Mouse (Mus musculus) olfactory bulb, adult 2 months (tissue): Measurements from ENCODE around the gene Sgms1. TPM values are rescaled to one million over a fixed set of nuclear protein-coding genes. Genes with fewer than 3 reads are reported as not detected.

ENCODE experiments used
- H3K27ac ChIP-seq: fragments of 200-500 bp; 2 replicates; pipeline ENCODE4 v1.5.1; 2012; ENCODE audit warnings: low read depth, low read length; ENCODE audit not compliant: insufficient read depth
- H3K4me1 ChIP-seq: fragments of 200-500 bp; 2 replicates; pipeline ENCODE4 v1.6.1; 2012; ENCODE audit warnings: low read length; ENCODE audit not compliant: control insufficient read depth, insufficient read depth
- H3K4me3 ChIP-seq: fragments of 200-500 bp; 2 replicates; pipeline ENCODE4 v1.5.1; 2012; ENCODE audit warnings: mild to moderate bottlenecking, low read depth, low read length, moderate library complexity; ENCODE audit not compliant: insufficient read depth
- CTCF ChIP-seq: fragments of 200-500 bp; IDR thresholded peaks from 2 replicates; pipeline ENCODE4 v1.5.1; 2012; ENCODE audit warnings: low read depth, mild to moderate bottlenecking, low read length, moderate library complexity; ENCODE audit not compliant: insufficient read depth
- POLR2A ChIP-seq: fragments of 200-500 bp; IDR thresholded peaks from 2 replicates; pipeline ENCODE4 v1.6.1; 2012; ENCODE audit warnings: mild to moderate bottlenecking, low read depth, low read length, moderate library complexity; ENCODE audit not compliant: insufficient read depth
- WGBS: fragments of 180-500 bp; shearing (Covaris S2); methylation state at CpG from one replicate; pipeline ENCODE4 v1.1.7; 2018; 5-methylcytosine and 5-hydroxymethylcytosine counted together
- polyA plus RNA-seq: library from polyadenylated mRNA; stranded (reverse); fragments of >200 nt; gene quantifications from 2 replicates; pipeline ENCODE4 v1.2.4, GENCODE M21; 2012; ENCODE audit warnings: low replicate concordance; ENCODE audit not compliant: missing spikeins, insufficient read depth, insufficient read length

Sgms1 gene
- polyA plus RNA-seq, 1 experiment, result not detected

- no peak for TF ChIP-seq POLR2A
- TF ChIP-seq CTCF, result no peak
- no peak overlapping the region for H3K27ac ChIP-seq
- WGBS, result 84% methylated on average over 6 of the region's 6 CpGs
- peaks cover 6% of the 10 kb centered on the region; the same call in 1 of the 2 replicates for H3K4me1 ChIP-seq
- H3K4me3 ChIP-seq, result no peak overlapping the region
These were observed 116.8 kb downstream of the Sgms1 start for GRCm38 (mm10) chr19:32272475-32273260.

GRCm38 (mm10) chr19:32271455-32272200, 117.9 kb downstream of the Sgms1 start:
- WGBS, result 93% methylated on average over 11 of the region's 11 CpGs
- no peak overlapping the region for H3K27ac ChIP-seq
- no peak overlapping the region for H3K4me3 ChIP-seq
- H3K4me1 ChIP-seq, result peaks cover 6% of the 10 kb centered on the region; the same call in 1 of the 2 replicates
- TF ChIP-seq POLR2A, result no peak
- no peak for TF ChIP-seq CTCF

GRCm38 (mm10) chr19:32269844-32270176, 119.7 kb downstream of the Sgms1 start:
- 80% methylated on average over 6 of the region's 6 CpGs for WGBS
- TF ChIP-seq POLR2A, result no peak
- TF ChIP-seq CTCF, result no peak
- Histone ChIP-seq H3K4me1 (peaks cover 6% of the 10 kb centered on the region; the same call in 1 of the 2 replicates), H3K27ac (no peak overlapping the region), H3K4me3 (no peak overlapping the region)

GRCm38 (mm10) chr19:32269141-32269843, 120.2 kb downstream of the Sgms1 start:
- Histone ChIP-seq H3K27ac (0 out of 2 replicates have a peak overlapping the region, but pooled peaks have one; percentile 24), H3K4me3 (no peak overlapping the region), H3K4me1 (peaks cover 6% of the 10 kb centered on the region; the same call in 1 of the 2 replicates)
- no peak for TF ChIP-seq CTCF
- no peak for TF ChIP-seq POLR2A
- 80% methylated on average over 12 of the region's 12 CpGs for whole genome bisulfite sequencing

- 0 out of 2 replicates have a peak, but pooled peaks cover 3% of the 10 kb centered on the region for H3K4me1 ChIP-seq
- H3K27ac ChIP-seq, result no peak overlapping the region
- 91% methylated on average over 9 of the region's 9 CpGs for WGBS
- no peak for TF ChIP-seq POLR2A
- TF ChIP-seq CTCF, result no peak
- H3K4me3 ChIP-seq, result no peak overlapping the region
These were observed 121.0 kb downstream of the Sgms1 start for GRCm38 (mm10) chr19:32268562-32268961.

- 88% methylated on average over 9 of the region's 9 CpGs for WGBS
- Histone ChIP-seq H3K27ac (no peak overlapping the region), H3K4me3 (no peak overlapping the region), H3K4me1 (0 out of 2 replicates have a peak, but pooled peaks cover 3% of the 10 kb centered on the region)
- no peak for TF ChIP-seq CTCF
- TF ChIP-seq POLR2A, result no peak
These were observed 122.9 kb downstream of the Sgms1 start for GRCm38 (mm10) chr19:32266385-32267252.

GRCm38 (mm10) chr19:32263753-32264152, 125.8 kb downstream of the Sgms1 start:
- Histone ChIP-seq H3K4me3 (no peak overlapping the region), H3K27ac (no peak overlapping the region), H3K4me1 (no peaks in the 10 kb centered on the region)
- 96% methylated on average over 1 of the region's 1 CpGs for WGBS
- no peak for TF ChIP-seq CTCF
- TF ChIP-seq POLR2A, result no peak
